Mouse (Mus musculus): ENCODE data around the gene Atf7. TPM values are rescaled to one million over a fixed set of nuclear protein-coding genes. Genes with fewer than 3 reads are reported as not detected.

The Atf7 gene
- polyA plus RNA-seq, 1 experiment from 2014 or later: 14.3 TPM

DNA sequence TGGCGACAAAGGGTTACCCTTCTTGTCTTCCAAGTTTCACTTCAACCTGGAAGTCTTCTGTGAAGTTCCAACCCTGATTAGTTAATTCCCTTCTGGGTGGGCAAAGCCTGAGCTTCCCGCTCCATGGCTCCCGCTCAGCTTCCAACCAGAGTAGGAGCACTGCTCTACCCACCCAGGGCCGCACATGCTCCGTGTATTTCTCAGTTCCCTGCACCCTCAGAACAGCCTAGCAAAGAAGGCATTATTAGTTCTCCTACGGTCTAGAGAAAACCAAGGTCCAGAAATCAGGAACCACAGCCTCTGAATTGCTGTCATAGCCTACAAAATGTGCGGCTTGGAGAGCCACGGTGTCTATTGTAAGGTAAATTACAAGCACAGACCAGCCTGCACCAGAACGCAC is 115.2 kb downstream of the Atf7 start:
- H3K4me1 ChIP-seq: peaks cover 42% of the 10 kb centered on the region
- no peaks in the 10 kb centered on the region for H3K36me3 ChIP-seq
- peak overlapping the region; percentile 56 for H3K9ac ChIP-seq
- peak overlapping the region; percentile 59 for H3K4me3 ChIP-seq
- peaks cover 18% of the 10 kb centered on the region for H3K27me3 ChIP-seq (replicated peaks)
- peak; percentile 10 for ATAC-seq
- 12% methylated on average over 9 of the region's 9 CpGs for WGBS (ENCODE audit: insufficient replicate concordance)
- H3K9me3 ChIP-seq (replicated peaks): no peaks in the 10 kb centered on the region
- H3K27ac ChIP-seq: peak overlapping the region; percentile 53
- peak overlapping the region; percentile 87 for H3K4me2 ChIP-seq

DNA sequence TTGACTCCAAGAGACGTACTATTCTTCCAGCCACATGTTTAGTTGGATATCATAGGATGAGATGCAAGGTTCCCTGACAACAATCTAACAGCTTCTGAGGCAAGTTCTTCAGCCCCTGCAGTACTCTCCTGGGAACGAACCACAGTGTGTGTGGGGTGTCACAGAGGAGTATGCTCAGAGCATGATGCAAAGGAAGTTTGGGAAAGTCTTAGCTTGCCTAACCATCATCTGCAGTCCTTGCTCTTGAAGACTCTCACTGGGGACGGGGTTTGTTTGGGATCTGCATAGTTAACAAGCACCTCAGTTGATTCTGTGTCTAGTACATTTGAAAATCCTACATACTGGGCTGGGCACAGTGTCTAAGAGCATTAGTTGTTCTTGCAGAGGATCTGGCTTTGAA is 116.9 kb downstream of the Atf7 start:
- no peak overlapping the region for H3K4me3 ChIP-seq
- peaks cover 18% of the 10 kb centered on the region for H3K27me3 ChIP-seq (replicated peaks)
- no peak overlapping the region for H3K9ac ChIP-seq
- H3K4me2 ChIP-seq: no peak overlapping the region
- no peak for ATAC-seq
- peaks cover 16% of the 10 kb centered on the region for H3K36me3 ChIP-seq
- H3K4me1 ChIP-seq: peaks cover 42% of the 10 kb centered on the region
- no peak overlapping the region for H3K27ac ChIP-seq
- 69% methylated on average over 3 of the region's 3 CpGs for WGBS (ENCODE audit: insufficient replicate concordance)
- no peaks in the 10 kb centered on the region for H3K9me3 ChIP-seq (replicated peaks)

DNA sequence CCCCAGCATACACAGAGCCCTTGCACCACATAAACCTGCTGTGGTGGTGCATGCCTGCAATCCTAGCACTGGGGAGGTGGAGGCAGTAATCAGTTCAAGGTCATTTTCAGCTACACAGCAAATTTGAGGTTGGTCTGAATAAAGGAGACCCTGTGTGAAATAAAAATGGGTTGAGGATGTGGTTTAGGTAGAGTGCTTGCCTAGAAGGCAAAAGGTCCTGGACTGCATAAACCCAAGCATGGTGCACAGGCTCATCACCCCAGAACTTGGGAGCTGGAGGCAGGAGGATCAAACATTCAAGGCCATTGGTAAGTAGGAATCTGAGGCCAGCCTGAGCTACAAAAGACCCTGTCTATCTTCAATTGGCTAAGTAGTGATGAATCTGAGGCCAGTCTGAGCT is 117.7 kb downstream of the Atf7 start:
- H3K4me2 ChIP-seq: no peak overlapping the region
- no peaks in the 10 kb centered on the region for H3K9me3 ChIP-seq (replicated peaks)
- H3K27ac ChIP-seq: no peak overlapping the region
- peaks cover 24% of the 10 kb centered on the region for H3K36me3 ChIP-seq
- no peak overlapping the region for H3K4me3 ChIP-seq
- no peak for ATAC-seq
- H3K4me1 ChIP-seq: peaks cover 42% of the 10 kb centered on the region
- no peak overlapping the region for H3K9ac ChIP-seq
- H3K27me3 ChIP-seq (replicated peaks): peaks cover 14% of the 10 kb centered on the region

- Histone ChIP-seq H3K9me3 (replicated peaks) (no peaks in the 10 kb centered on the region), H3K4me3 (no peak overlapping the region), H3K27ac (no peak overlapping the region), H3K4me2 (no peak overlapping the region), H3K9ac (no peak overlapping the region), H3K27me3 (replicated peaks) (peaks cover 7% of the 10 kb centered on the region; the same call in 1 of the 2 replicates), H3K36me3 (peaks cover 31% of the 10 kb centered on the region), H3K4me1 (peaks cover 39% of the 10 kb centered on the region)
- ATAC-seq: no peak
- 69% methylated on average over 1 of the region's 1 CpGs for WGBS (ENCODE audit: insufficient replicate concordance)
These were observed 118.4 kb downstream of the Atf7 start for GRCm38 (mm10) chr15:102506864-102507263.

- peaks cover 3% of the 10 kb centered on the region; the same call in 1 of the 2 replicates for H3K27me3 ChIP-seq (replicated peaks)
- no peaks in the 10 kb centered on the region for H3K9me3 ChIP-seq (replicated peaks)
- peaks cover 35% of the 10 kb centered on the region for H3K36me3 ChIP-seq
- peaks cover 35% of the 10 kb centered on the region for H3K4me1 ChIP-seq
- no peak overlapping the region for H3K4me3 ChIP-seq
- no peak overlapping the region for H3K27ac ChIP-seq
- 41% methylated on average over 2 of the region's 2 CpGs for WGBS (ENCODE audit: insufficient replicate concordance)
- H3K9ac ChIP-seq: no peak overlapping the region
- H3K4me2 ChIP-seq: no peak overlapping the region
- no peak for ATAC-seq
These were observed 118.8 kb downstream of the Atf7 start for GRCm38 (mm10) chr15:102506464-102506830.

- Histone ChIP-seq H3K4me1 (peaks cover 29% of the 10 kb centered on the region), H3K27ac (no peak overlapping the region), H3K4me2 (no peak overlapping the region), H3K9me3 (replicated peaks) (no peaks in the 10 kb centered on the region), H3K4me3 (no peak overlapping the region), H3K36me3 (peaks cover 40% of the 10 kb centered on the region), H3K9ac (no peak overlapping the region), H3K27me3 (replicated peaks) (no peaks in the 10 kb centered on the region)
- 75% methylated on average over 9 of the region's 9 CpGs for WGBS (ENCODE audit: insufficient replicate concordance)
- no peak for ATAC-seq
These were observed 119.3 kb downstream of the Atf7 start for GRCm38 (mm10) chr15:102505770-102506463.

GRCm38 (mm10) chr15:102505073-102505769 is 120.0 kb downstream of the Atf7 start:
- Histone ChIP-seq H3K27me3 (replicated peaks) (no peaks in the 10 kb centered on the region), H3K9ac (no peak overlapping the region), H3K4me1 (peaks cover 22% of the 10 kb centered on the region), H3K4me2 (no peak overlapping the region), H3K4me3 (no peak overlapping the region), H3K36me3 (peaks cover 47% of the 10 kb centered on the region), H3K27ac (no peak overlapping the region), H3K9me3 (replicated peaks) (no peaks in the 10 kb centered on the region)
- 73% methylated on average over 12 of the region's 12 CpGs for WGBS (ENCODE audit: insufficient replicate concordance)
- ATAC-seq: no peak

GRCm38 (mm10) chr15:102503924-102504782 is 121.1 kb downstream of the Atf7 start:
- H3K27me3 ChIP-seq (replicated peaks): no peaks in the 10 kb centered on the region
- H3K9ac ChIP-seq: no peak overlapping the region
- no peak overlapping the region for H3K4me2 ChIP-seq
- H3K27ac ChIP-seq: no peak overlapping the region
- no peak overlapping the region for H3K4me3 ChIP-seq
- ATAC-seq: no peak
- WGBS (ENCODE audit: insufficient replicate concordance): 85% methylated on average over 9 of the region's 9 CpGs
- no peaks in the 10 kb centered on the region for H3K9me3 ChIP-seq (replicated peaks)
- H3K4me1 ChIP-seq: peaks cover 13% of the 10 kb centered on the region
- H3K36me3 ChIP-seq: peaks cover 58% of the 10 kb centered on the region

- no peak within 1 kb of the TSS for H3K9ac ChIP-seq
- no peak within 1 kb of the TSS for H3K4me3 ChIP-seq
- no peak within 1 kb of the TSS for H3K27ac ChIP-seq
- peaks cover 9% of the 10 kb centered on the region for H3K4me1 ChIP-seq
- no peak within 1 kb of the TSS for H3K4me2 ChIP-seq
- WGBS (ENCODE audit: insufficient replicate concordance): 88% methylated on average over 1 of the region's 1 CpGs
- ATAC-seq: no peak
- H3K27me3 ChIP-seq (replicated peaks): no peaks in the 10 kb centered on the region
- H3K36me3 ChIP-seq: peaks cover 64% of the 10 kb centered on the region
- no peaks in the 10 kb centered on the region for H3K9me3 ChIP-seq (replicated peaks)
These were observed 121.8 kb downstream of the Atf7 start, which contains the start of gene Gm10337 for GRCm38 (mm10) chr15:102503447-102503846. Gene Gm10337 (plus strand): TSS chr15:102503722.

DNA sequence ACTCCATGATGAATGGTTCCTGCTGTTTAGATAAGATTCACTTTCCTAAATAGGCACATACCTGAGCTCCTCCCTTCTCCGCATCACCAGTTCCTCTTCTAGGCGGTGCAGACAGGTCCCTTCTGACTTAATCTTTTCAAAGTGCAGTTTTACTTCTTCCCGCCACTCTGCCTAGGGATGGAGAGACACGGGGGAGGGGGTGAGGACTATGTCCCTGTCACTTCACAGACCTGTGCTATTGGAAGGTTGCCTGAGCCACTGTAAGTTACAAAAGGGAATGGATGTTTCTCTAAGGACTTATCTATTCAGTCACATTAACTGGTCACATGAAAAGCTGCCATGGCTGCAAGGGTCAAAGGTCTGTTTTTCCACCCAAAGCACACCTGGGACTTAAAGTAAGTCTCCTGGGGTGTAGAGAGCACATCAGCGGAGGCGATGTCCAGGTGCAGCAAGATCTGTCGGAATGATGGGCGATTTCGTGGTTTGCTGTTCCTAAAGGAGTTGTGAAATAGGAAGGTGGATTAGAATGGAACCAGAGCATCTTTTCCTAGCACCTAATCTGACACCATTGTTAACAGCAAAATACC is 122.9 kb downstream of the Atf7 start:
- no peak for ATAC-seq
- WGBS (ENCODE audit: insufficient replicate concordance): 80% methylated on average over 9 of the region's 9 CpGs
- Histone ChIP-seq H3K27me3 (replicated peaks) (no peaks in the 10 kb centered on the region), H3K4me2 (no peak overlapping the region), H3K4me3 (no peak overlapping the region), H3K36me3 (peaks cover 75% of the 10 kb centered on the region), H3K9ac (no peak overlapping the region), H3K27ac (no peak overlapping the region), H3K9me3 (replicated peaks) (no peaks in the 10 kb centered on the region), H3K4me1 (peaks cover 9% of the 10 kb centered on the region)

GRCm38 (mm10) chr15:102501084-102501814 is 124.0 kb downstream of the Atf7 start:
- H3K27ac ChIP-seq: no peak overlapping the region
- no peak overlapping the region for H3K9ac ChIP-seq
- no peak overlapping the region for H3K4me2 ChIP-seq
- peaks cover 6% of the 10 kb centered on the region for H3K4me1 ChIP-seq
- H3K27me3 ChIP-seq (replicated peaks): no peaks in the 10 kb centered on the region
- 85% methylated on average over 19 of the region's 19 CpGs for WGBS (ENCODE audit: insufficient replicate concordance)
- peak; percentile 22 for ATAC-seq
- peaks cover 86% of the 10 kb centered on the region for H3K36me3 ChIP-seq
- no peak overlapping the region for H3K4me3 ChIP-seq
- no peaks in the 10 kb centered on the region for H3K9me3 ChIP-seq (replicated peaks)
